Comparison of ENCODE assay signal across 33 mouse cellular contexts in genomic region chr5:113980511-113980910, GRCm38 (mm10). TPM values are rescaled to one million over a fixed set of nuclear protein-coding genes. Genes with fewer than 3 reads are reported as not detected.
A peak's percentile ranks its signal among the peaks of the same experiment; 100 is the strongest.
DNase-seq lines count a peak whose midpoint lies in the region; ATAC-seq lines count a peak whose summit lies in the region.
"Had no signal": no experiment of that assay in that cellular context is flagged by ENCODE, and none has a peak within 500 bp of the region (broad histone marks: within the 10 kb centered on the region; RNA-seq: fewer than 3 reads in every experiment).

No protein-coding gene starts in this region.

- no peaks in the 10 kb centered on the region for H3K27me3 ChIP-seq in heart, embryonic 11.5 days (ENCODE audit: control insufficient read depth, insufficient read depth, low read length)
- H3K27me3 ChIP-seq in liver, embryonic 15.5 days, result no peaks in the 10 kb centered on the region
- H3K27me3 ChIP-seq: hindbrain, embryonic 15.5 days; intestine, embryonic 15.5 days; stomach, embryonic 15.5 days had no signal

- no peaks in the 10 kb centered on the region for H3K36me3 ChIP-seq in heart, embryonic 11.5 days (ENCODE audit: control insufficient read depth, insufficient read depth, low read length)
- peaks cover 27% of the 10 kb centered on the region for H3K36me3 ChIP-seq in liver, embryonic 15.5 days (replicated peaks)
- H3K36me3 ChIP-seq: hindbrain, embryonic 15.5 days; intestine, embryonic 15.5 days had no signal

- 66% methylated on average over 1 of the region's 1 CpGs for WGBS in heart, embryonic 11.5 days (ENCODE audit: insufficient replicate concordance)
- WGBS in liver, embryonic 15.5 days (ENCODE audit: insufficient replicate concordance), result 5% methylated on average over 1 of the region's 1 CpGs

- peak overlapping the region; percentile 60 for H3K27ac ChIP-seq in heart, embryonic 11.5 days (ENCODE audit: low read depth, low read length)
- peak overlapping the region; percentile 95 for H3K27ac ChIP-seq in liver, embryonic 15.5 days (replicated peaks)
- H3K27ac ChIP-seq: forebrain, embryonic 10.5 days; heart, adult 2 months; hindbrain, embryonic 15.5 days; intestine, embryonic 15.5 days; left cerebral cortex, adult 2 months; stomach, embryonic 15.5 days had no signal

- H3K4me1 ChIP-seq in heart, embryonic 11.5 days (ENCODE audit: control insufficient read depth, insufficient read depth, low read length), result peaks cover 58% of the 10 kb centered on the region
- peaks cover 99% of the 10 kb centered on the region for H3K4me1 ChIP-seq in liver, embryonic 15.5 days (replicated peaks)

- no peaks in the 10 kb centered on the region for H3K9me3 ChIP-seq in heart, embryonic 11.5 days (replicated peaks; ENCODE audit: control insufficient read depth, low read length)
- no peaks in the 10 kb centered on the region for H3K9me3 ChIP-seq in liver, embryonic 15.5 days (replicated peaks)
- H3K9me3 ChIP-seq: forebrain, embryonic 10.5 days; G1E; hindbrain, embryonic 15.5 days; intestine, embryonic 15.5 days; stomach, embryonic 15.5 days had no signal

- no peak for ATAC-seq in heart, embryonic 11.5 days (replicated peaks; ENCODE audit: insufficient number of reproducible peaks, low FRiP score, low TSS enrichment)
- peak; percentile 40 for ATAC-seq in erythroid progenitor cell, adult 5-6 weeks (replicated peaks; ENCODE audit: low FRiP score, poor library complexity, severe bottlenecking)
- ATAC-seq in liver, embryonic 15.5 days (ENCODE audit: insufficient read depth), result no peak
- ATAC-seq: CD4-positive, CD25-positive, alpha-beta regulatory T cell, adult 4 months; forebrain, postnatal 0 days; intestine, embryonic 15.5 days; lung, postnatal 0 days had no signal

- H3K4me2 ChIP-seq in heart, embryonic 11.5 days, result peak overlapping the region; percentile 11; the same call in 1 of the 2 replicates
- peak overlapping the region; percentile 71 for H3K4me2 ChIP-seq in liver, embryonic 15.5 days
- H3K4me2 ChIP-seq: hindbrain, embryonic 15.5 days; intestine, embryonic 15.5 days; midbrain, embryonic 11.5 days; stomach, embryonic 15.5 days had no signal

- DNase-seq in heart, adult 8-10 months (ENCODE audit: low spot score), result no peak
- DNase-seq in adrenal gland, postnatal 4 days (ENCODE audit: low spot score in 2 of 2), result no peak
- no peak for DNase-seq in adipocyte (ENCODE audit: low spot score)
- DNase-seq in adrenal gland, postnatal 36 days, result no peak
- DNase-seq: adrenal gland, postnatal 10 days; cerebellum, adult 9-10 months; forebrain, postnatal 0 days; gastrocnemius, postnatal 25 days; heart, adult 2 months; heart, postnatal 4 days; kidney, adult 8-10 months; kidney, postnatal 10 days; right cerebral cortex, postnatal 4 days; thymus, postnatal 25 days had no signal

- H3K4me3 ChIP-seq in heart, embryonic 11.5 days (ENCODE audit: low read depth, low read length), result no peak overlapping the region
- peak overlapping the region; percentile 16; the same call in 1 of the 2 replicates for H3K4me3 ChIP-seq in liver, embryonic 15.5 days (replicated peaks)
- H3K4me3 ChIP-seq: forebrain, embryonic 10.5 days; heart, adult 2 months; hindbrain, embryonic 15.5 days; intestine, embryonic 15.5 days; left cerebral cortex, adult 2 months; stomach, embryonic 15.5 days had no signal

- H3K9ac ChIP-seq in heart, embryonic 11.5 days (ENCODE audit: low read depth, low read length), result no peak overlapping the region
- H3K9ac ChIP-seq in liver, embryonic 15.5 days, result peak overlapping the region; percentile 50
- H3K9ac ChIP-seq: forebrain, postnatal 0 days; hindbrain, embryonic 15.5 days; intestine, embryonic 15.5 days; stomach, embryonic 15.5 days had no signal

RNA-seq across cellular contexts. Expression of gene Ssh1, which starts 13.2 kb away (rescaled TPM):
- 18.2 and 35.8 TPM in 2 replicates for polyA plus RNA-seq in heart, embryonic 11.5 days (2014; fragmentation: Nextera tagmentation; extraction: Ambion mirVana)
- 10 to 100 TPM; 12.3 to 16.8 (median 13.4) TPM for total RNA-seq in heart, adult 8-10 months (2022)
- 21.3 and 31.9 TPM in 2 replicates for total RNA-seq in erythroid progenitor cell, adult 5-6 weeks (2015; ENCODE audit: low replicate concordance)
- 30.9 and 43.1 TPM in 2 replicates for total RNA-seq in erythroid progenitor cell, adult 5-6 weeks (2017; ENCODE audit: low replicate concordance)
- polyA plus RNA-seq in liver, embryonic 15.5 days (2015; fragmentation: Nextera tagmentation; extraction: Ambion mirVana), result 6.6 and 7.4 TPM in 2 replicates
- total RNA-seq in adrenal gland, postnatal 4 days (2021), result 10 to 100 TPM; 25.0 to 27.4 TPM
- 10 to 100 TPM; 16.5 to 18.8 TPM for total RNA-seq in adrenal gland, postnatal 36 days (2021)

RNA-seq across cellular contexts. Expression of gene Dao, which starts 23.0 kb away (rescaled TPM):
- polyA plus RNA-seq in heart, embryonic 11.5 days (2014; fragmentation: Nextera tagmentation; extraction: Ambion mirVana), result not detected in 2 replicates
- total RNA-seq in heart, adult 8-10 months (2022), result not detected
- not detected in 2 replicates for total RNA-seq in erythroid progenitor cell, adult 5-6 weeks (2015; ENCODE audit: low replicate concordance)
- total RNA-seq in erythroid progenitor cell, adult 5-6 weeks (2017; ENCODE audit: low replicate concordance), result not detected in 2 replicates
- polyA plus RNA-seq in liver, embryonic 15.5 days (2015; fragmentation: Nextera tagmentation; extraction: Ambion mirVana), result not detected in 2 replicates
- total RNA-seq in adrenal gland, postnatal 4 days (2021), result 10 to 100 TPM in 1 of 2 experiments, under 1 TPM in 1; 0.51 to 16.1 TPM
- not detected for total RNA-seq in adrenal gland, postnatal 36 days (2021)
- total RNA-seq: adrenal gland, postnatal 10 days; forebrain, postnatal 0 days; G1E; gastrocnemius, postnatal 25 days; heart, adult 2 months; heart, postnatal 4 days; layer of hippocampus, postnatal 10 days; left cerebral cortex, adult 2 months; left cerebral cortex, postnatal 36 days; liver, adult 2 months; midbrain, postnatal 0 days; neutrophil, adult 5-6 weeks had no signal
- polyA plus RNA-seq: embryonic facial prominence, embryonic 14.5 days; forebrain, embryonic 10.5 days; forebrain, postnatal 0 days; G1E; heart, adult 2 months; heart, embryonic 16.5 days; liver, adult 2 months; lung, postnatal 0 days; midbrain, embryonic 11.5 days; midbrain, postnatal 0 days had no signal
